Mouse (Mus musculus): ENCODE measurements around the gene Coq9. TPM values are rescaled to one million over a fixed set of nuclear protein-coding genes. Genes with fewer than 3 reads are reported as not detected.

The Coq9 gene
- 269 and 282 TPM in 2 replicates for total RNA-seq (2021)
- long read RNA-seq, experiment 1, transcript Coq9-208 (2 exons, 368 nt), result minor isoform, 19 of 338 reads
- long read RNA-seq, experiment 1, transcript Coq9-201 (9 exons, 1,789 nt), result major isoform, 282 of 338 reads
- long read RNA-seq, experiment 1, partial matches to known transcripts, result 28 of 338 reads
- long read RNA-seq, experiment 1, other reads (novel, unspliced or antisense), result 6 of 338 reads
- long read RNA-seq, experiment 2, transcript Coq9-208 (2 exons, 368 nt), result minor isoform, 18 of 253 reads
- long read RNA-seq, experiment 2, transcript Coq9-201 (9 exons, 1,789 nt), result major isoform, 196 of 253 reads
- long read RNA-seq, experiment 2, partial matches to known transcripts, result 17 of 253 reads
- long read RNA-seq, experiment 2, other reads (novel, unspliced or antisense), result 19 of 253 reads

DNA sequence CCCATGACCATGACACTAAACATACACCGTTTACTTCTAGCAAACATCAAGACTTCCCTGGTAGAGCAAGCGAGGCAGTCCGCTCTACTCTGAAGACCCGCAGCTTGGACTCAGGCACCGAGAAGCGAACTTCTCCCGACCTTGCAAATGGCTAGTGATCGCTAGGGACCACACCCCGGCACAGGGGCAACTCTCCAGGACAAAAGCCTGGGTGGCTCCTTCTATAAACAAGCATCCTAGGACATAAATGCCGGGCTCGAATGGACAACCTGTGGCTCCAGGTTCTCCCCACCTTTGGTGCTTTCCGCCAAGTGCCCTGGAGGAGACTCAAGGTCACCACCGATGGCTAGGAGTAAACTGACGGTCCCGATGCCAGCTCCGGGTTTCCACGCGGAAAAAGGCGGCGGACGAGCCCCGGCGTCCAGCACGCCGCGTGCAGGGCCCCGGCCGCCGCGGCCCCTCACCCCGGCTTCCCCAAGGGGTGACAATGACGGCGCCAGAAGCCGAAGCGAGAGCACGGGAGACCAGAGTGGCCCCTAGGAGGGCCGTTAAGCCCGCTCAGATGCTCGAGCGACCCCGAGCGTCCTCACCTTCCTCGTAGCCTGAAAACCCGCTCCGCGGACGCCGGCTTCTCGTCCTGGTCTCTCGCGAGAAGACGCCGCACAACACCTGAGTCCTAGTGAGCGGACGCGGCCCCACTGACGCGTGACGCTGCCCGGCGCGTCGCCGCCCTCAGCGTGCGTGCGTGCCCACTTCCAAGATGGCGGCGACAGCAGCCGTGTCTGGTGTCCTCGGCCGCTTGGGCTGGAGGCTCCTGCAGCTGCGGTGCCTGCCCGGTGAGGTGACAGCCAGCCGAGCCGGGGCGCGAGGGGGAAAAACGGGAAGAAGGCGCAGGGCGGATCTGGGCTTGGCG, at the start of gene Coq9, which contains the start of gene Ciapin1:
Gene Coq9, plus strand, starts transcription at position 660 of the 913 bp plus-strand sequence.
Gene Ciapin1, minus strand, starts transcription at position 697 of the 913 bp plus-strand sequence.
- DNase-seq, result peak; percentile 96

- DNase-seq, result no peak
Observed at GRCm38 (mm10) chr8:94789256-94789955, 48.7 kb upstream of the Coq9 start.

- no peak for DNase-seq
Observed at GRCm38 (mm10) chr8:94794368-94794767, 43.8 kb upstream of the Coq9 start.

DNA sequence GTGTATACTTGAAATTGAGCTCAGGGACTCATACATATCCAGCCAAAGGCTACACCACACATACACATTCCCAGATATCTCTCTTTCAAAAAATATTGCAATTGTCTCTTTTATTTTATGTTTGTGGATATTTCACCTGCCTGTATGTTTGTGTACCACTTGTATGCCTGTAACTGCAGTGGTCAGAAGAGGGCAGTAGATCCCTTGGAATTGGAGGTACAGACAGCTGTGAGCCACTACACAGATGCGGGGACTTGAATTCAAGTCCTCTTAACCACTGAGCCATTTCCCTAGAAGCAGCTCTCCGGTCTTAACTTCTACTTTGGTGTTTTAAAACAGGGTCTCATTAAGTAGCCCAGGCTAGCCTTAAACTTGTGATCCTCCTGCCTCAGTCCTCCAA, 43.3 kb upstream of the Coq9 start:
- no peak for DNase-seq

GRCm38 (mm10) chr8:94800278-94800968, 37.7 kb upstream of the Coq9 start:
- DNase-seq, result no peak

GRCm38 (mm10) chr8:94801293-94802095, 36.6 kb upstream of the Coq9 start:
- peak; percentile 58 for DNase-seq

- DNase-seq, result no peak
Observed at GRCm38 (mm10) chr8:94802375-94802774, 35.7 kb upstream of the Coq9 start.

DNA sequence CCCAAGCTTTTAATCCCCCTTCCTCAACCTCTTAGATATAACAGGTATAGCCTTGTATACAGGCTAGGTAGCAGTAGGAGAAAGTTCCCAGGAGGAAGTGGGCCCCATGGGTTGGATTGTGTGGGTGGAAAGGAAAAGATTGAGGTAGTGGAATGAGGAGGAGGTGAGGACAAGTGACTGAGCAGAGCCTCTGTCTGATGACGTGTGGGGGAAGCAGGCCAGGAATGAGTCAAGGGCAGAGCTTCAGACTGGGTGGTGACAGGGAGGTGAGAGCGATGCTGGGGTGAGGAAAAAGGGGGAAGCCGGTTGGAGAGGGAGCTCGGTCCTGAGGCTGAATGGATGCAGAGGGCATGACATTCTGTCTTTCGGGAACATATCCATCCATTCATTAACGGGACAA, 34.6 kb upstream of the Coq9 start:
- peak; percentile 50 for DNase-seq

- DNase-seq, result no peak
Observed at GRCm38 (mm10) chr8:94804546-94805340, 33.4 kb upstream of the Coq9 start.

DNA sequence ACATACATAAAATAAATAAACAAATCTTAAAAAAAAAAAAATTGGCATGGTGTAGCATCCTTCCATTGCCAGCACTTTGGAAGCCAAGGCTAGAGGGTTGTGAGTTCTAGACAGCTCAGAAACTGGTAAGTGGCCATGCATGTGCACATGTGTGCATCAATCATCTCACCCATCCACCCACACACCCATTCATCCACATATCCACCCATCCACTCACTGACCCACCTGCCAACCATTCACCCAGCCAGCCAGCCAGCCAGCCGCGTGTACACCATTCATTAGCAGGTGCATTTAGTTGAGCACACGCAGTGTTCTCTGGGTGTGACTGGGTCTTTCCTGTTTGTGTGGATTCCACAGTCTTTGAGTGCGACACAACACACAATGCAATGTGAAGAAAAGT, 32.3 kb upstream of the Coq9 start:
- DNase-seq, result no peak

DNA sequence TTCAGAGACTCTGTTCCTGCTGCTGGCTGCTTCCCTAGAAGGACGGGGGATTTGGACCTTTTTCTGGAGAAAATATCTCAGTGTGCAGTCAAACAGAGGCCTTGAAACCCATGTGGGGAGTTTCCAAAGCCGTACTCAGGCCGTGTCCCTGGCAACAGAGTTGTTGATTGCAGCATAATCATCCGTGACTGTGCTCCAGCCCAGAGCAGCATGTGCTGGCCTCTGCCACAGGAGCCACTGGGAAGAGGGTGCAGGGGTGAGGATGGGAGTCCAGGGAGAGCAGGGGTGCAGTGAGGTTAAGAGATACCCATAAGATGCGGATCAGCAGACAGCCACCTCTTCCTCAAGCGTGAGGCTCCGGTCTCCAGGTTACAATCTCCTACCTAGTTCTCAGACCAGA, 30.6 kb upstream of the Coq9 start:
- DNase-seq, result peak; percentile 81

DNA sequence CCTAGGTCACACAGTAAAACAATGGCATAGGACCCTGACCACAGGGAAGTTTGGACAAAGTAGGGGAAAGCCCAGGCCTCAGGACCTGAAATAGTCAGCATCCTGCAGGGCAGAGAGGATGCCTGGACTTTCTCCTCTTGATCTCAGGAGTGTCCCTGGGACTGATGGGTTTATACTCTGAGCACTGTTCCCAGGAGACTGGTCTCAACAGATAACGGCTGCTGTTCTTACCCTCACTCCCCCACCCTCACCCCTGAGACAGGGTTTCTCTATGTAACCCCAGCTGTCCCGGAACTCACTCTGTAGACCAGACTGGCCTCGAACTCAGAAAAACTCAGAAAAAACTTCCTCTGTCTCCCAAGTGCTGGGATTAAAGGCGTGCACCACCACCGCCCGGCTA, 29.7 kb upstream of the Coq9 start:
- DNase-seq, result no peak

DNA sequence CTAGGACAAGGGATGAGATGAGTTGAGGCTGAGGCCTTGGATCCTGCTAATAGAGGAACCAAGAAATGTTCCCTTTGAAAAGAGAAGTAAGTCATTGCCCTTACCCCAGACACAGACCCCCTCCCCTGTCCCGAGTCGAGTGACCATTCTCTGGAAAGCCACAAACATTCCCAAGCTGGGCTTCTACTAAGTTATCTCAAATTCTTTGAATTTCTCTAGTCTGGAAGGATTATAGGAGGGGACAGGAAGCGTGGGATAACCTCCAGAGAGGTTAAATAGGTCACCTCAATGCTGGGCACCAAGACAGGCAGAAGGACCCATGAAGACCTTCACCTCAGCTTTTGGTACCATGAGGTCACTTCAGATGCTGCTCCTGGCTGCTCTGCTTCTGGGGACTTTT, 28.0 kb upstream of the Coq9 start, which contains the start of gene Ccl17:
Gene Ccl17, plus strand, starts transcription at position 301 of the 400 bp plus-strand sequence.
- DNase-seq, result no peak

GRCm38 (mm10) chr8:94810855-94811254, 27.3 kb upstream of the Coq9 start:
- no peak for DNase-seq

DNA sequence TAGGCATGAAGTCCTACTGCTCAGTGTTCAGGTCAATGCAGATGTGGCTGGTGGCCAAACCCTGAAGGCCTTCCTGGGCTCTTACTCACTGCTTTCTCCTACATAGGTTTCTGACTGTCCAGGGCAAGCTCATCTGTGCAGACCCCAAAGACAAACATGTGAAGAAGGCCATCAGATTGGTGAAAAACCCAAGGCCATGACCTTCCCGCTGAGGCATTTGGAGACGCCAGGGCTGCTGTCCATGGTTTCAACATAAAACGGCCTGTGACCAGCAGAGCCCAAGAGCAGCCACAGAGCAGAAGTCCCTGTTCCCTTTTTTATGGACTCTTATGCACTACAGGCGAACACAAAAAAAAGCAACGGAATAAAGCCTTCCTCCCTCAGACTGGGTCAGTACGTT, 26.5 kb upstream of the Coq9 start:
- DNase-seq, result peak; percentile 70

- DNase-seq, result peak; percentile 86
Observed at GRCm38 (mm10) chr8:94812645-94813098, 25.4 kb upstream of the Coq9 start.

DNA sequence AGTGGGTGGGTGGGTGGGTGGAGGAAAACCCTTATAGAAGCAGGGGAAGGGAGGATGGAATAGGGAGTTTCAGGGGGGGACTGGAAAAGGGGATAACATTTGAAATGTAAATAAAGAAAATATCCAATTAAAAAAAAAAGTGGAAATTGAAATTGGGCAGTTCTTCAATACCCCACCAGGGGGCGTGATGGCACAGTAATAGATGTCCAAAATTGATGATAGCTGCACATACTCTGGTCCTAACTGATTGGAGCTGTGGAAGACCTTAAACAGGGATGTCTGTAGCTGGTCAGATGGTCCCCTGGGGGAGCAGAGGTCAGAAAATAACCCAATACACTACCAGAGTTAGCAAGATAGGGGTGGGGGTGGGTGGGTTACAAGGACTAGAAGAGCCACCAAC, 23.6 kb upstream of the Coq9 start:
- peak; percentile 54 for DNase-seq

DNA sequence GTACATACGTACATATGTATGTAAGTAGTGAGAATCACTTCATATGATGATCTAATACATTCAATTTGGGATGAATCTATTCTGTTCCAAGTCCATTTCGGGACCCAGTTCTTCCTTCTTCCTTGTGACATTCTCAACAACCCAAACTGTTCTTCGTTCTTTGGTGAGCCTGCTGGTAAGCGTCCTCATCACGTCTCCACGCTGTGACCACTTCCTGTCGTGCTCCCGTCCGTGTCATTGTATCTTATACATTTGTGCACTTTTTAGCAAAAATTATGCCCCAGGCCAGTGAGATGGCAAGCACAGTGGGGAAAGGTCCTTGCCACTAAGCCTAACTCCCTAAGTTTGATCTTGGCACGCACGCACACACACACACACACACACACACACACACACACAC, 20.2 kb upstream of the Coq9 start:
- no peak for DNase-seq

DNA sequence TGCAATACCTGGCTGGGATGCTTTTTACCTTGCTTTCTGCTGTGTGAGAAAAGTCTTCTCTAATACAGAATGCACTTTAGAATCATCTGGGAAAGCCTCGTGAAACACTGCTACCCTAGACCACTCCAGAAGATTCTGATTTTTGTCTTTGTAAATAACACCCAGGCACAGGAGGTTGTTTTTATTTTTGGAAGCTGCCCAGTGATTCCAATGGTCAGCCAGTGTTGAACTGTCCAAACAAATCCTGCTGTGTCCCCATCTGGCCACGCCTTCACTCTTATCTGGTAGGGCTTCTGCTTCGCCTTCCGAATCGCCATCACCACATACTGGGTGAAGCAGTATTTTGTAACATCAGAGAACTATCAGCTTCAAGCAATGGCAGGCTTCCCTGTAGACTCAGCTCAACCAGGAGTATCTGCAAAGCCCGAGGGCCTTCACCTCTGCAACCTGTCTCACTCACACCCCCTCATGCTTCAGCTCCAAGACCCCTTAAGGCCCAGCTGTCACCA, 18.4 kb upstream of the Coq9 start:
- no peak for DNase-seq

DNA sequence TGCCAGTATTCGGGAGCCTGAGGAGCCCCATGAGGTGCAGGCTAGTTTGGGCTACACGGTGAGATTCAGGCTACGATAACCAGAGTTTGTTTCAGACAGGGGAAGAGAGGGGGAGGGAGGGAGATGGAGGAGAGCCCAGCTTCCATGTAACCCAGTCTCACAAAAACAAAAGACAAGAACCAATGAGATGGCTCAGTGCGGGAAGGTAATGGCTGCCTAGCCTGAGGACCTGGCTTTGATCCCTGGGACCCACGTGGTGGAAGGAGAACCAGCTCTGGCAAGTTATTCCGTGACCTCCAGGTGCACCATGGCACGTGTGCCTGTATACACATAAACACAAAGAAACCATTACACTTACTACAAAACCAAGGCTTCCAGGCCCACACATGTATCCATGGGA, 17.6 kb upstream of the Coq9 start:
- no peak for DNase-seq
